Mouse (Mus musculus) neural tube, postnatal 0 days (tissue): Measurements from ENCODE around the gene Rpp25. TPM values are rescaled to one million over a fixed set of nuclear protein-coding genes. Genes with fewer than 3 reads are reported as not detected.

Experiments used
- polyA plus RNA-seq: library from polyadenylated mRNA; unstranded; fragments of >200 nt; fragmentation: Nextera tagmentation; extraction: Ambion mirVana; gene quantifications from 2 replicates; pipeline ENCODE4 v1.2.1, GENCODE M21; 2015

Rpp25 gene
- 22.8 and 26.6 TPM in 2 replicates for polyA plus RNA-seq

GRCm38 (mm10) chr9:57503622-57504380 lies at the start of gene Rpp25:
Gene Rpp25, plus strand, starts transcription at chr9:57504026.

DNA sequence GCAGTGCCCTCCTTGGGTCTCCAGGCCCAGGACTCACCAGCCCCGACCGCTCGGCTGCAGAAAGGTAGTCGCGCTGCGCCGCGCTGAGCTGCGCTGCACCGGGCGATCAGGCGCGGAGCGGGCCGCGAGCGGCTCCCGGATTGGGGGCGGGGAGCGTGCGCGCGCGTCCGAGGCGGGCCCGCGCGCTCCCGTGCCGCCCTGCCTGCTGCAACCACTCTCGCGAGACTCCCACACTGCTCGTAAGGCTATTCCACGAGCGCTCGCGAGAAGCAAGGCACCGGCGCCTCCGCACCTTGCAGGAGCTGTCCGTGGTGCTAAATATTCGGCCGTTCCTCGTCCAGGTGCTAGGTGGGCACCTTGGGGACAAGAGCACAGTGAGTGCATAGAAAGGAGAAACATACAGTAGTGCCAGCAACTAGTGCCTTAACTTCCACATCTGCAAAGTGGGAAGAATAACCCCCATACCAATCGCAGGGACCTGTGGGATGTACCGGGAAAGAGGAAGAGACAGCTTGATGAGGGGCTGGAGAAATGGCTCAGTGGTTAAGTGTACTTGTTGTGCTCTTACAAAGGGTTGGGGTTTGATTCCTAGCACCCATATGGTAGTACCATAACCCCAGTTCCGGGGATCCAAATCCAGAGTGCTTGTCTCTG lies 35.8 kb upstream of the Rpp25 start, which contains the start of gene Scamp5:
Gene Scamp5 (minus strand): TSS at position 165 of the 654 bp plus-strand sequence.

DNA sequence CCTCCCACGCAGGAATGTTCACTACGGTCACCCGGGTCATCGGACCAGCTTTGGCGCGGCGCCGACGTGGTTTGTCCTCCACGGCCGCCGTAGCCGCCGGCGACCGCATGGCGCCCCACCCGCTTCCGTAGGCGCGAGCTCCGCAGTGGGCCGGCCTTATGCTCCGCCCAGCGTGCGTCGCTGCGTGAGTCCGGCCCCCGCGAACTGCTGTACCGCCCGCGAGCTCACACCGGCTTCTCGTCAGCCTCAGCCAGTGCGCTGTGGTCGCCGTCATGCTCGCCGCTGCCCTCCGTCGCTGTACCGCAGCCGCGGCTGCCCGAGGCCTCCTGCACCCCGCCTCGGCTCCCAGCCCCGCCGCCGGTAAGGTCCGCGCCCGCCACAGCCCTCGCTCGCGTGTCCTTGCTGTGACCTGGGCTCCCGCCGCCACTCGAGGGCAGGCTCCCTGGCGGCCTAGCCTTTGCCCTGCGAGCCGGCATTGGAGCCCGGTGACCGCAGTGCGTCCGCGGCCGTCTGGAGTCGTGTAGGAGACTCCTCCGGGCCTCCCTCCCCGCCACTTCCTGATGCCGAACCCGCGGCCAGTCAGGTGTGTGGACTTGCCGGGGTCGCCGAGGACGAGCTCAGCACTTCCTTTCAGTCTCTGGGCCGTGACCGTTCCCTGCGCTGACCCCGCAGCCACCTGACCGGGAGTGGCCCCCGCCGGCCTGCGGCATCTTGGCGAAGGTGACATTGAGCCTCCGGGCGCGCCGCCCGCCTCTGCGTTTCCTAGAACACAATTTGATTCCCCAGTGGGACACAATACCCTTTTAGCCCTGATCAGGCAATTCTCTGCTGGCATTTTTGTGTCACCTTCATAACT lies 17.5 kb downstream of the Rpp25 start, which contains the start of gene Cox5a:
Gene Cox5a (plus strand): TSS at position 219 of the 856 bp plus-strand sequence.

DNA sequence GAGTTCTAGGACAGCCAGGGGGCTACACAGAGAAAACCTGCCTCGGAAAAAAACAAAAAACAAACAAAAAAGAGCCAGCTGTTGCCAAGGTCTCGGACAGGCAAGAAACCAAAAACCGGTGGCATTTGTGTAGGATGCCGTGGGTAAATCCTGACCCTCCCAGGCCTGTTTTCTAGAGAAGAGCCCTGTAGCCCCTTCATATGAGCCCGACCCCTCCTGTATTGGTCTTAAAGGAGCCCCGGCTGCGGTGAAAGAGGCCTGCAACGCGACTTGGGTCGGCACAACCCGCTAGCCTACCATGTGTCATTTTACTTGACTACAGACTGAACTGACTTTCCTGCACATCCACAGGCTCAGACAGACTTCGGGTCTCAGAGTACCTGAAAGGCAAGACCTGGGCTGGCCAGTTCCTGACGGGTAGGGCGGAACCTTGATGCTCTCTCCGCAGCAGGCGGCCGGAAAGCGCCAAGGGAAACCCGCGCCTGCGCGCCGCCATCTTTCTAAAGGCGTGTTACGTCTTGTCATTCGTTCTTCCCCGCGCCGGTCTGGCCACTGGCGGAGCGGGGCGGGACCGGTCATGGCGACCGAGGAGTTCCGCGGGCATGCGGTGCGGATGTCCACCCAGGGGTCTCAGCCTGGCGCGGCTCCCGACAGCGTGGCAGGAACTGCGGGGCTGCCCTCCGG lies 33.4 kb downstream of the Rpp25 start, which contains the start of gene Fam219b:
Gene Fam219b (plus strand): TSS at position 485 of the 684 bp plus-strand sequence.

GRCm38 (mm10) chr9:57552139-57552887 lies 48.5 kb downstream of the Rpp25 start, which contains the start of gene Mpi:
Gene Mpi, minus strand, starts transcription at chr9:57552763.

Other genes with a start within 250 kb of the Rpp25 start
- 5.3 and 6.6 TPM in 2 replicates for gene 1700017B05Rik, start 241.4 kb upstream of the Rpp25 start, polyA plus RNA-seq
- 15.5 and 18.3 TPM in 2 replicates for gene Ppcdc, start 63.9 kb upstream of the Rpp25 start, polyA plus RNA-seq
- 100 and 108 TPM in 2 replicates for gene Scamp5, start 36.0 kb upstream of the Rpp25 start, polyA plus RNA-seq
- 1,289 and 1,490 TPM in 2 replicates for gene Cox5a, start 17.2 kb downstream of the Rpp25 start, polyA plus RNA-seq
- 24.1 and 24.6 TPM in 2 replicates for gene Fam219b, start 33.5 kb downstream of the Rpp25 start, polyA plus RNA-seq
- gene Mpi, start 48.7 kb downstream of the Rpp25 start, polyA plus RNA-seq, result 71.2 and 77.8 TPM in 2 replicates
- 47.7 and 49.0 TPM in 2 replicates for gene Scamp2, start 56.9 kb downstream of the Rpp25 start, polyA plus RNA-seq
- gene Ulk3, start 85.4 kb downstream of the Rpp25 start, polyA plus RNA-seq, result 20.2 and 24.8 TPM in 2 replicates
- 0.59 and 0.94 TPM in 2 replicates for gene Cplx3, start 102.3 kb downstream of the Rpp25 start, polyA plus RNA-seq
- not detected in 2 replicates for gene Lman1l, start 116.7 kb downstream of the Rpp25 start, polyA plus RNA-seq
- gene Csk, start 149.6 kb downstream of the Rpp25 start, polyA plus RNA-seq, result 43.9 and 50.5 TPM in 2 replicates
- not detected in 2 replicates for gene Cyp1a2, start 179.7 kb downstream of the Rpp25 start, polyA plus RNA-seq
- 0.14 and 0.21 TPM in 2 replicates for gene Cyp1a1, start 183.9 kb downstream of the Rpp25 start, polyA plus RNA-seq
- gene Edc3, start 204.5 kb downstream of the Rpp25 start, polyA plus RNA-seq, result 20.3 and 23.6 TPM in 2 replicates